Mouse (Mus musculus): ENCODE measurements around the gene Gm10642. TPM values are rescaled to one million over a fixed set of nuclear protein-coding genes. Genes with fewer than 3 reads are reported as not detected.
A peak's percentile ranks its signal among the peaks of the same experiment; 100 is the strongest.

Gene Gm10642
- polyA plus RNA-seq (2016; fragmentation: Nextera tagmentation; extraction: Ambion mirVana), result 0.24 and 0.52 TPM in 2 replicates

DNA sequence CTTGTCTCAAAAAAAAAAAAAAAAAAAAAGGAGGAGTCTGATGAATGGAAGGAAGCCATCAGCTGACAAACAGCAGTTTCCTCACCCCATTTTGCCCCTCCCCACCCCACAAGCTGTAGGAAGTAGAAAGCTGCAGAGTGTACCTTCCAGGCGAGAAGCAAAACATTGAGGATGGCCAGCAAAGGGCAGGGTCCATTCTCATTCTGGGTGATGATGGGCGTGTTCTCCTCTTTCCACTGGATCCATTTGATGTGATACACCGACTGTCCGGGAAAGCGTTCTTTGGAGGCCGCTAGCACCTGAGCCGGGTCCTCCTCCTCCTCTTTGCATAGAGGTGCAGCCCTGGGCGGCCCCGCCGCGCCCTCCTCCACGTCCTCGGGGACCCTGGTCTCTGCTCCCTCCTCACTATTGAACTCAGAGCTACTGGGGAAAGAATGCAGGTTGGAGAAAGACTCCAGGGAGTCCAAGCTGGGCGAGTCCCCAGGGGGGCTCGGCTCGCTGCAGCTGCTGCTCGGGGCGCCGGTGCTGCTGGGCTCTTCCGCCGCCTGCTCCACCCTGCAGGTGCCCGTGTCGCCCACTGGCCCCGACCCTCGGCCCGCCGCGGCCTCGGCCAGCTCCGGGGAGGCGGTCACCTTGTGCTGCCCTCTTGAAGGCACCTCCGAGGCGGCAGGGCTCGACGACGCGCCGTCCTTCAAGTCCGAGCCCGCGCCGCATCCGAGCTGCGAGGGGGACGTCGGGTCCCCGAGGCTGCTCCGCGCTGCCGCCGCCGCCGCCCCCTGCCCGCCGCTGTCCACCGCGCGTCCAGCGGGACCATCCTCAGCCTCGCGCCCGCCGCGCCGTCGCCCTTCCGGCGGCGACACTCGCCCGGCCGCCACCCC lies at the start of gene Gm10642:
Gene Gm10642 (plus strand): TSS at position 122 of the 878 bp plus-strand sequence.
- under 1% methylated on average over 72 of the region's 72 CpGs for WGBS
- Histone ChIP-seq H3K27ac (peak within 1 kb of the TSS; percentile 93), H3K4me3 (peak within 1 kb of the TSS; percentile 91), H3K9me3 (no peaks in the 10 kb centered on the region), H3K27me3 (ENCODE audit: insufficient read depth, poor library complexity, severe bottlenecking) (no peaks in the 10 kb centered on the region), H3K36me3 (no peaks in the 10 kb centered on the region), H3K4me1 (replicated peaks) (peaks cover 29% of the 10 kb centered on the region)
- no peak for DNase-seq (ENCODE audit: low spot score)

- DNase-seq (ENCODE audit: low spot score), result no peak
- H3K27me3 ChIP-seq (ENCODE audit: insufficient read depth, poor library complexity, severe bottlenecking), result no peaks in the 10 kb centered on the region
- H3K4me3 ChIP-seq, result no peak overlapping the region
- no peak overlapping the region for H3K27ac ChIP-seq
- WGBS, result 80% methylated on average over 3 of the region's 3 CpGs
- peaks cover 46% of the 10 kb centered on the region for H3K36me3 ChIP-seq
- no peaks in the 10 kb centered on the region for H3K9me3 ChIP-seq
- no peaks in the 10 kb centered on the region for H3K4me1 ChIP-seq (replicated peaks)
Observed at GRCm38 (mm10) chr9:70611026-70611673, 44.9 kb upstream of the Gm10642 start.

GRCm38 (mm10) chr9:70629711-70630110 lies 26.3 kb upstream of the Gm10642 start:
- 96% methylated on average over 2 of the region's 2 CpGs for WGBS
- H3K9me3 ChIP-seq, result no peaks in the 10 kb centered on the region
- no peak overlapping the region for H3K27ac ChIP-seq
- peaks cover 5% of the 10 kb centered on the region for H3K36me3 ChIP-seq
- no peak overlapping the region for H3K4me3 ChIP-seq
- H3K27me3 ChIP-seq (ENCODE audit: insufficient read depth, poor library complexity, severe bottlenecking), result no peaks in the 10 kb centered on the region
- H3K4me1 ChIP-seq (replicated peaks), result no peaks in the 10 kb centered on the region
- DNase-seq (ENCODE audit: low spot score), result no peak

DNA sequence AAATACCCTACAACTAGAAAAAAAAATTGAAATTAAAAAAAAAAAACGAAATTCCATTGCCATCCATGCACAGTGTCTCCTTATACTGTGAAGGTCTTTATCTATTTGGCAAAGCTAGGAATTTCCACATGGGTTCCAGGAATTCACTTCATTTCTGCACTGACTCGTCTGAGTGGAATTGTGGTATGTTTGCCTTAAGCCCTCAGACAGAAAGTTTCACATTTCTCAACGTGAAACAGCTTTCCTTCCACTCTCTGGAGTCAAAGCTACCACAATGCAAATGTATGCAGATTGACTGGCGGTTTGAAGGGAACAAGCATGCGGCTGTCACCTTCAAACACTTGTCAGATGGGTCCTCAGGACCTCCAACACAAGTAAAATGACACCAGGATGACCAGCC lies 24.4 kb upstream of the Gm10642 start:
- WGBS, result 33% methylated on average over 5 of the region's 5 CpGs

DNA sequence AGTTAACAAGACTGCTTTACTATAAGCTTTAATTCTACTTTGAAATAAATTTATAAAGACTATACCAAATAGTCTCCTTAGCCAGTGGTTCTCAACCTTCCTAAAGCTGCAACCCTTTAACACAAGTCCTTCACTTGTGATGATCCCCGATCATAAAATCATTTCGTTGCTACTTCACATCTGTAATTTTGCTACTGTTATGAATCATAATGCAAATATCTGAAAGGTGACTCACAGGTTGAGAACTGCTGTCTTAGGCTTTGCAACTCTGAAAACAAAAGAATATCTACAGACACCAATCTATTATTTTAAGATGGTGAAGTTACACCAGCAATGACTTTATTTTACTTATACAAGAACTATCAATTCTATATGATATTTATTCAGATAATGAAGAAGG lies 19.3 kb upstream of the Gm10642 start:
- Histone ChIP-seq H3K27me3 (ENCODE audit: insufficient read depth, poor library complexity, severe bottlenecking) (no peaks in the 10 kb centered on the region), H3K27ac (no peak overlapping the region), H3K4me3 (no peak overlapping the region), H3K36me3 (no peaks in the 10 kb centered on the region), H3K4me1 (replicated peaks) (no peaks in the 10 kb centered on the region), H3K9me3 (no peaks in the 10 kb centered on the region)
- WGBS, result 86% methylated on average over 2 of the region's 2 CpGs
- DNase-seq (ENCODE audit: low spot score), result no peak

More for the DNA sequence above, 24.4 kb upstream of the Gm10642 start:
- H3K4me1 ChIP-seq (replicated peaks), result no peaks in the 10 kb centered on the region
- no peaks in the 10 kb centered on the region for H3K9me3 ChIP-seq
- H3K4me3 ChIP-seq, result no peak overlapping the region
- H3K36me3 ChIP-seq, result no peaks in the 10 kb centered on the region
- no peaks in the 10 kb centered on the region for H3K27me3 ChIP-seq (ENCODE audit: insufficient read depth, poor library complexity, severe bottlenecking)
- no peak for DNase-seq (ENCODE audit: low spot score)
- H3K27ac ChIP-seq, result no peak overlapping the region

- Histone ChIP-seq H3K27ac (no peak overlapping the region), H3K4me3 (no peak overlapping the region), H3K4me1 (replicated peaks) (peaks cover 12% of the 10 kb centered on the region), H3K36me3 (no peaks in the 10 kb centered on the region), H3K27me3 (ENCODE audit: insufficient read depth, poor library complexity, severe bottlenecking) (no peaks in the 10 kb centered on the region), H3K9me3 (no peaks in the 10 kb centered on the region)
- DNase-seq (ENCODE audit: low spot score), result no peak
- WGBS, result 89% methylated on average over 2 of the region's 2 CpGs
Observed at GRCm38 (mm10) chr9:70650260-70650659, 5.8 kb upstream of the Gm10642 start.

DNA sequence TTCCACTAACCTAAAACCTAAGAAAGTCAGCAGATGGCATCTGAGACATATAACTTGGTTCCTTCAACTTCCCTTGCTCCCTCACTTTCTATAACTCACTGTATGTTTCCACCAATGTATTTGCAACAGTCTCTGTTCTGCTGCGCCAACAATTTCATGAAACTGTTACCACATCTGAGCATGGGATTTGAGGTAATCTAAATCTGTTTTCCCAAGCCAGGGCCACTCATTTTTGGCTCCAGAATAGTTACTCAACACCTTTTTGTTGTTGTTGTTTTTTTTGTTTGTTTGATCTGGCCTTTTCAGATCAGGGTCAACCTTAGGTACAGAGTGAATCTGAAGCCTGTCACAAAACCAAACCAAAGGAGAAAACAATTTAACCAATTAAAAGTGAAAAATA lies 5.1 kb upstream of the Gm10642 start:
- WGBS, result 95% methylated on average over 1 of the region's 1 CpGs

GRCm38 (mm10) chr9:70652221-70652620 lies 3.8 kb upstream of the Gm10642 start:
- H3K36me3 ChIP-seq, result no peaks in the 10 kb centered on the region
- no peak overlapping the region for H3K4me3 ChIP-seq
- no peak overlapping the region for H3K27ac ChIP-seq
- H3K9me3 ChIP-seq, result no peaks in the 10 kb centered on the region
- WGBS, result 78% methylated on average over 2 of the region's 2 CpGs
- H3K27me3 ChIP-seq (ENCODE audit: insufficient read depth, poor library complexity, severe bottlenecking), result no peaks in the 10 kb centered on the region
- H3K4me1 ChIP-seq (replicated peaks), result peaks cover 26% of the 10 kb centered on the region
- DNase-seq (ENCODE audit: low spot score), result no peak

More for the DNA sequence above, 5.1 kb upstream of the Gm10642 start:
- Histone ChIP-seq H3K4me1 (replicated peaks) (peaks cover 18% of the 10 kb centered on the region), H3K9me3 (no peaks in the 10 kb centered on the region), H3K4me3 (no peak overlapping the region), H3K27me3 (ENCODE audit: insufficient read depth, poor library complexity, severe bottlenecking) (no peaks in the 10 kb centered on the region), H3K27ac (no peak overlapping the region), H3K36me3 (no peaks in the 10 kb centered on the region)
- DNase-seq (ENCODE audit: low spot score), result no peak

- Histone ChIP-seq H3K27ac (no peak overlapping the region), H3K4me1 (replicated peaks) (peaks cover 29% of the 10 kb centered on the region), H3K4me3 (no peak overlapping the region; the same call in 1 of the 2 replicates), H3K36me3 (no peaks in the 10 kb centered on the region), H3K9me3 (no peaks in the 10 kb centered on the region), H3K27me3 (ENCODE audit: insufficient read depth, poor library complexity, severe bottlenecking) (no peaks in the 10 kb centered on the region)
- no peak for DNase-seq (ENCODE audit: low spot score)
- WGBS, result 81% methylated on average over 2 of the region's 2 CpGs
Observed at GRCm38 (mm10) chr9:70653875-70654274, 2.2 kb upstream of the Gm10642 start.

GRCm38 (mm10) chr9:70654496-70654895 lies 1.6 kb upstream of the Gm10642 start:
- H3K27ac ChIP-seq, result no peak overlapping the region
- DNase-seq (ENCODE audit: low spot score), result no peak
- WGBS, result 70% methylated on average over 4 of the region's 4 CpGs
- no peaks in the 10 kb centered on the region for H3K27me3 ChIP-seq (ENCODE audit: insufficient read depth, poor library complexity, severe bottlenecking)
- no peaks in the 10 kb centered on the region for H3K36me3 ChIP-seq
- H3K4me3 ChIP-seq, result peak overlapping the region; percentile 9
- H3K9me3 ChIP-seq, result no peaks in the 10 kb centered on the region
- peaks cover 29% of the 10 kb centered on the region for H3K4me1 ChIP-seq (replicated peaks)

- H3K27ac ChIP-seq, result no peak overlapping the region
- 52% methylated on average over 2 of the region's 2 CpGs for WGBS
- DNase-seq (ENCODE audit: low spot score), result no peak
Observed at GRCm38 (mm10) chr9:70655764-70656129, 304 bp upstream of the Gm10642 start.

DNA sequence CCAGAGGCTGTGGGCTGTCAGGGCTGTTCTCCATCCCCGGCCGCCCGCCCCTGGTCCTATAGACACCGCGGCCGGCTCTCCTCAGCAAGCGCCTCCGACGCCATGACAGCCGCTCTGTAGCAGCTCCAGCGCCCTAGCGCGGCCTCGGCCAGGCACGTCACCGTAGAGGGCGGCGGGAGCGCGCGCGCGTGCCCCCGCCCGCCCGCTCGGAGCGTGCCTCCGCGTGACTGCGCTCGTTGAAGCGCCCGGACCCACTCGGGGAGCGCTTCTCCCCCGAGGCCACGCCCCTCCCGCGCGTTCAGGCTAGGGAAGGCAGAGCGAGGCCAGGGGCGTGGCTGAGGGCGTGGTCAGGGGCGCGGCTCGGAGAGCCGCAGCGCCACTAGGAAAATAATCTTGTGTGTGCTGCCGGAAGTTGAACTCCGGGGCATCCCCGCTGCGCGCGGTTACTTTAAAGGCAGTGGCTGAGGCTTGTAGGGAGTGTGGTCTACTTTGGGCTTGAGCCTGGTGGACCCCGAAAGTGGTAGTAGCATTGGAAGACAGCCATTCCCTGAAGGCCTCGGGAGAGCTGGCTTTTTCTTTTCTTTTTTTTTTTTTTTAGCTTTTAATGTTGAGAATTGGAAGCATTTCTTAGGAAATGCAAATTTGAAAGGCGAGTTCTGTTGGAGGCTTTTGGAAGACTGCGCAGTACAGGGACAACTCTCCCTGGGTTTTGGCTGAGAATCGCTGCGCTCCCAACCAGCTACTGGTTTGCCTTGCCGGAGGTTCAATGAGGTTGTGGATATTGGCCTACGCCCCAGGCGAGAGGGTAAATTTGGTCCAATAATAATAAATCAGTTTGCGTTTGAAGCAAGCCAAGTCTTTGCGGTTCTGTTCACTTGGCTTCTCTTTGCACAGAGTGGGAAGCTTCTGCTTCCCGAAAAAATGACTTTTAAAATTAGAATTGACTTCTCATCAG lies 1.2 kb downstream of the Gm10642 start, which contains the start of gene Mindy2:
Gene Mindy2 (minus strand): TSS at position 162 of the 955 bp plus-strand sequence.
- Histone ChIP-seq H3K4me3 (peak within 1 kb of the TSS; percentile 91), H3K27ac (peak within 1 kb of the TSS; percentile 93), H3K36me3 (no peaks in the 10 kb centered on the region), H3K4me1 (replicated peaks) (peaks cover 29% of the 10 kb centered on the region), H3K27me3 (ENCODE audit: insufficient read depth, poor library complexity, severe bottlenecking) (no peaks in the 10 kb centered on the region), H3K9me3 (no peaks in the 10 kb centered on the region)
- WGBS, result 3% methylated on average over 67 of the region's 67 CpGs
- DNase-seq (ENCODE audit: low spot score), result peak; percentile 95

More at GRCm38 (mm10) chr9:70655764-70656129, 304 bp upstream of the Gm10642 start:
- Histone ChIP-seq H3K4me1 (replicated peaks) (peaks cover 29% of the 10 kb centered on the region), H3K36me3 (no peaks in the 10 kb centered on the region), H3K9me3 (no peaks in the 10 kb centered on the region), H3K4me3 (peak overlapping the region; percentile 91), H3K27me3 (ENCODE audit: insufficient read depth, poor library complexity, severe bottlenecking) (no peaks in the 10 kb centered on the region)

Data from hindbrain, embryonic 10.5 days (tissue).